Mouse (Mus musculus) A20 (cell line): ENCODE measurements at regions not wholly inside any gene's neighbourhood (a gene's known extent, or its start where the extent isn't known, plus 50 kb on each side); places are given as distances from the start of the nearest gene placed in this dataset.
A peak's percentile ranks its signal among the peaks of the same experiment; 100 is the strongest.

Experiments
- DNase-seq: peaks from one replicate; pipeline ENCODE4 v3.0.0-alpha.2; 2011; ENCODE audit warnings: low read depth, low spot score

DNA sequence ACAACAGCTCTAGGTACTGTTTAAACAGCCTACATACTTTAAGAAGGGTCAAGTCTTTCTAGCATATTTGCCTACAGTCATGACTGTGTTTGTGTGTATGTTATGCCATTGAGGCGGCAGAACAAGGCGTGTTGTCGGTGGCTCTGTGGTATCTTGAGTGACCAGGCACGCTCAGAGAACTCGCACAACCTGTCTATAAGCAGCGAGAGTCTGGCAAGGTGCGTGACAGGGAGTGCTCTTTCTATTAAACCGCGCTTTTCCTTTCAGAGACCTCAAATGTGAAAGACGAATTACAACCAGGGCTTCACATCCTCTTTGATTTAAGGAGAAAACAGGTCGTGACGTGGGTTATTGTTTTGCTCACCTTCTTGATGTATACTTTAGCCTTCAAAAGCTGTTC is 88.2 kb upstream of the Fam3c start:
- no peak for DNase-seq

DNA sequence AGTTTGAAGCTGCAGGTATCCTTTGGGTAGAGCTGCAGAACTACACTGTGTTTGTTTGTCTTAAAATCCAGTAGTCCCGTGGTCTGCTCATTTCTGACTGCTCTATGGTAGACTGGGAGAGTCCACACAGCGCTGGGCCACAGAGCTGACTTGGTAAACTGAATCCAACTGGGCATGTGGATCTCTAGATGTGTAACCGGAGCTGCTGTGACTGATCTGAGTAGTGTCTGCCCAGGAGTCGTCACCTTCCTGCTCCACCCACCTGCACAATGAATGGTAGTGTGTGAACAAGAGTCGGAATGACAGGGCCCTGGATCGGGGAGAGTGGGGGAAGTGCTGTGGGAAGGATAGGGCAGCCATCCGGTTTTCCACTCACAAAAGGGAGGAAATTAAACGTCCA is 87.5 kb upstream of the Fam3c start:
- DNase-seq, result no peak

DNA sequence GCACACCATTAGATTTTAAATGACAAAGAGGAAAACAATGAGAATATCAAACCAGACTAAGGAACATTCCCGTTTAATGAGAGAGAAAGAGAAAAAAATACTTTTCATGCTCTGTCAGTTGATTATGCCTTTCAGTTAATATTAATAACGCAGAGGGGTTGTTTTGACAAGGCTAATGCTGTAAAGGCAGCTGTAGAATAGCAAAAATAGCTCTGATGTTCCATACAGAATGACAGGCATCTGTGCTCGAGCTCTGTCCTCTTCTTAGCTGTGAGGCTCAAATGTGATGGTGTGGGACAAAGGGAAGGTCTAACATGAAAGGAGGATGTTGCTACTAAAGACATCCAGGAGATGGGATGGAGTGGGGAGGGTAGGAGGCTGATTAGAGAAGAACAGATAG is 87.1 kb upstream of the Fam3c start:
- no peak for DNase-seq

DNA sequence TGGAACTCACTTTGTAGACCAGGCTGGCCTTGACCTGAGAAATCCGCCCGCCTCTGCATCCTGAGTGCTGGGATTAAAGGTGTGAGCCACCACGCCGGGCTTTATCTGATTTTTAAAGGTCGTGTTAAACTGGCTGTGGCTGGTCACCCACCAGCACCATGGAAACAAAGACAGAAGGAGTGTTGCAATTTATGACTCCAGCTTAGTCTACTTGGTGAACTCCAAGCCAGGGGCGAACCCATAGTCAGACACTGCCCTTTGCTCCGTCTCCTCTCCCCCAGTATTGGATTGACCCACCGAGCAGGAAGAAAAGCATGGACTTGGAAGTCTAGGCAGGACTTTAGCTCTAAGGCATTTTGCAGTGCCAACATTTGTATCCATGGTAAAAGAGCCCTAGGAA is 86.5 kb upstream of the Fam3c start:
- no peak for DNase-seq

DNA sequence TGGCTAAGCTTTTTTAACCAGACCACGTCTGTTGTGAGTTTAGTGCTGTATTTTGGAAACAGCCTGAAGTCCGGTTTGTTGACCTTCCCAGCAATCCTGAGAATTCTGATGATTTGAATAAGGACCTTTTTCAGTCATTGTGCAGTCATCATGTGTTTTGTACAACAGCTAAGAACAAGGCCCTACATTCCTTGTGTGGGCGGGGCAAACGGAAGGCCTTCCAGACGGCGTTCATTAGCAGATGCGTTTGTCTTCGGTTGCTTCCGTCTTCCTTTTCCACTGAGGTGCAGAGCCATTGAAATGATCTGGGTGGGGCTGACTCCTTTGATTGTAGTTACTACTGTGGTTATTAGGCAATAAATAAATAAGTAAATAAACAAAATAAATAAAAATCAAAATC is 83.8 kb upstream of the Fam3c start:
- DNase-seq, result no peak

DNA sequence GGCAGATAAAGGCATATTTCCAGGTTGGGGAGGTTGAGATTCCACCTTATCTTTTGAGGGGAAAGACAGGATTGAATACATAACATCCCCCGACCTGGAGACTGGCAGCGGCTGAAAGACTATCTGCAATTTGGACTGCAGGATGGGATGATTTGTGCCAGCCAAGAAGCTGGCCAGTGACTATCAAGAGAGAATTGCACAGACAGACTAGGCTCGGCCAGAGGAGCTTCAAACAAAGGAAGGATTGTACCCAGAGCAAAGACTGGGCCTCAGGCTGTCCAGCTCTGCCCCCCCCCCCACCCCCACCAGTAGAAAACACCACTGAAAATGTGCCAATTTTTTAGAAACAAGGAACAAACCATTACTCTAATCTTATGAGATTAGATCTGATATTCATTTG is 73.0 kb upstream of the Fam3c start:
- no peak for DNase-seq

DNA sequence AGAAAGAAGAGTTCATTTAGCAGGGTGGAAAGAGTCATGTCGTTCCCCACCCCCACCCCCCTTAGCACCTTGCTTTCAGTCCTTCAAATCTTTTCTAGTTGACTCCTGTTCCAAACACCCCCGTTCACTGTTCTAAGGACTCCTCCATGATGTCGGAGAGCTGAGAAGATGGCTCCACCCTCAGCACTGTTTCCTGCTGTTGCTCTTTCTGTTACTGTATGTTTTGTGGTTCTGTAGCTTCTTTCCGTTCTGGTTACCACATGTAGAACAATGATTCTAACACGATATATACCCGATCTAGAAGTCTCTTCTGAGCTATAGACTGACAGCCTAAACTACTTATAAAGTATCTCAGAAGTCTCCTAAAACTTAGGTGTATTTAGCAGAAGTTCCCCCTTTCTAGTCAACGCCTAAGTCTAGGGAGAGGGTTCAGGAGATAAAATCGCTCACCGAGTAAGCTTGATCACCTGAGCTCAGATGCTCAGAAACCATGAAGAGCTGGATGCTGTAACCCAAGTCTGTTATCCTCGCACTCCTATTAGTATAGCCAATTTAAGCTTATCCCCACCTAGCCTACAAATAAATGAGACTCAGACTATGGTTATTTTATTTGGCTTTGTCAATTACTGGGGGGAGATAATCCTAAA is 68.2 kb upstream of the Fam3c start:
- DNase-seq, result no peak

DNA sequence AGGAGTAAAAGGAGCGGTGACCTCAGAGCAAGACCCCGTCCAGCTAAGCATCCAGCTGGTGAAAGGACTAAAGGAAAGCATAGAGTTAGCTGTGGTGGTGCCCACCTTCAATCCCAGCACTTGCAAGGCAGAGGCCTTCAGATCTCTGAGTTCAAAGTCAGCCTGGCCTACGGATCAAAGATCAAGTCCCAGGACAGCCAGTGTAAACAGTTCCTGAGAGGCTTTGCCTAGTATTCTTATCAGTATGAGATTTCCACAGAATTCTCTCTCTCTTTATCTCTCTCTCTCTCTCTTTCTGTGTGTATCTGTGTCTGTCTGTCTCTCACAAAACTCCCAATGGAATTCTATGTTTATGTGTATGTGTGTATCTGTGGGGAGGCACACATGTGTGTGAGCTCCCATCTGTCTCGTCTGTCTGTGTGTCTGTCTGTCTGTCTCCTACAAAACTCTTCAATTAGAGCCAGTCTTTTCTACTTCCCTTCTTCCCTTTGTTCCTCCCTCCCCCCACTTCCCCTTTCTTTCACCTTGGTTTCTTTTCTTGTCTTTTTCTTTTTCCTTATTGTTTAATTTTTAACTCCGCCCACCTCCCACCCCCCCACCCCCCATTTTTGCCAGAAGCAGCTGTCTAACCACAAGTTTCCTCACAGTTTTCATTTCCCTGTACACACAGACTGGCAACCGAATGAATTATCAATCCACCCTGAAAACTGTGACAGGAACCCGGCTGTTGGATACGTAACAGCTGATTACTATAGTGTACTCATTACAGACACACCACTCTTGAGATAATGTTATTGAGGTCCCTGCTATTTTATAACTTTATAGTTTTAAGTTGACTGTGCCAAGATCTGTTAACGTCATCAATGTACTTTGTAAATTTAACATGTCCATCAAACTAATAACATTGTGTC is 67.3 kb upstream of the Fam3c start:
- DNase-seq, result no peak

DNA sequence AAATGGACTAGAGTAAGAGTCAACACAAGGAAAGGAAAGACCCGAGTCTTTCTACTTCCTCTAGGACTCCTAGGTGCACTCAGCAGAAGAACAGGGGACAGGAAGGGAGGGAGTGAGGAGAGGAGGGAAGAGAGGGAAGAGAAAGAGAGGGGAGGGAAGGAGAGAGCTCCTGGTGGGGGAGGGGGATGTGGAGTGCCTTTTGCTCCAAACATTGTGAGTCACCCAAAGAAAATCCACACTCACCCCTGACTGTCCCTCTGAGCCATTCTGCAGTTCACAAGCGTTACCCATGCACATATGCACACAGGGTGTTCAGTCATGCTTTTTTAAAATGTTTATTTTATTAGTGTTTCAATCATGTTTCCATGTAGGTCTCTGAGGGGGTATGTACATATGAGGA is 65.5 kb upstream of the Fam3c start:
- DNase-seq, result no peak

DNA sequence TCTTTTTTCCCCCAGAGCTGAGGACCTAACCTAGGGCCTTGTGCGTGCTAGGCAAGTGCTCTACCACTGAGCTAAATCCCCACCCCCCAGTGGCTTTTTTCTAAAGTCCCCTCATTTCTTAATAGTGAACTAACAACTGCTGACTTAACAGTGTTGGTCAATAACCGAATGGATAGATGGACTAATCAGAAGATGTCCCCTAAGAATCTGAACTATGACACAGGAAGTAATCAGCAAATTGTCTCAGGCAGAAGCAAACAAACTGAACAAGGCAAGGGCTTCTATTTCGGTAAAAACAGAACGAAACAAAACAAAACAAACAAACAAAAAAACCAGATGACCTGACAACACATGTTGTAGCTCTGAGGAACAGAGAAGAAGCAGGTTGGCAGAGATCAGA is 62.2 kb upstream of the Fam3c start:
- DNase-seq, result no peak

DNA sequence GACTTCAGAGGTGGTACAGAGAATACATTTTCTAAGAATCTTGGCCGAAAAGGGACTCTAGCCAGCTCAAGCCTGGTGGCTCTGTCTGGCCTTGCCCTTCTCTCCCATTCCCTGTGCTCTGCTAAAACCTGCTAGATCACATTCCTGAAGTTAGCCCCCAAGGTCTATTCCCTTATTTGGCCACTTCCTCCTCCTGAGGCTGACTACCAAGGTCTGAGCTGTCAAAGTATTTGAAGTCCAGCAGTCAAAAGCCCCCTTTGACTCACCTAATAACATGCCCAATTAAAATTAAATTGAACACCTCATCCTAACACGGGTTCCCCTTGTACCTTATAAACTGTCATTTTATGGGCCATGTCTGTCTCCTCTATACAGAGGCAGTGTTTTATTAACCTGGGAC is 61.1 kb upstream of the Fam3c start:
- no peak for DNase-seq

DNA sequence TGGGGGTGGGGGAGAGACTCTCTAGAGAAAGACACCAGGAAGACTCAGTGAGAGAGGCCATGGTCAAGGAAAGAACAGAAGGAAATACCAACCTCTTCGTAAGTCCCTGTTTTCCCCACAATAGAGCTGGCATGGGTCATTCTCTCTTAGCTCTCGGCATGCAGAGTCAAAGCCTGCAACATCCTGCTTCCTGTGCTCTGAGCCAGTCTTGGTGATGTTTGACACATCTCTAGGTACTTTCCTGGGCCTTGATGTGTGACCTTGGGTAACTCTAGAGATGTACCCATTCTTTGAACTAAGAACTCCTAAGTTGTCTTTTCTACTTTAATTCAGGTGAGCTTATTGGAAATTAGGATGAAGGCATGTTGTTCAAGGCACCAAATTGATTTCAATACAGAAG is 55.8 kb upstream of the Fam3c start:
- DNase-seq, result no peak

DNA sequence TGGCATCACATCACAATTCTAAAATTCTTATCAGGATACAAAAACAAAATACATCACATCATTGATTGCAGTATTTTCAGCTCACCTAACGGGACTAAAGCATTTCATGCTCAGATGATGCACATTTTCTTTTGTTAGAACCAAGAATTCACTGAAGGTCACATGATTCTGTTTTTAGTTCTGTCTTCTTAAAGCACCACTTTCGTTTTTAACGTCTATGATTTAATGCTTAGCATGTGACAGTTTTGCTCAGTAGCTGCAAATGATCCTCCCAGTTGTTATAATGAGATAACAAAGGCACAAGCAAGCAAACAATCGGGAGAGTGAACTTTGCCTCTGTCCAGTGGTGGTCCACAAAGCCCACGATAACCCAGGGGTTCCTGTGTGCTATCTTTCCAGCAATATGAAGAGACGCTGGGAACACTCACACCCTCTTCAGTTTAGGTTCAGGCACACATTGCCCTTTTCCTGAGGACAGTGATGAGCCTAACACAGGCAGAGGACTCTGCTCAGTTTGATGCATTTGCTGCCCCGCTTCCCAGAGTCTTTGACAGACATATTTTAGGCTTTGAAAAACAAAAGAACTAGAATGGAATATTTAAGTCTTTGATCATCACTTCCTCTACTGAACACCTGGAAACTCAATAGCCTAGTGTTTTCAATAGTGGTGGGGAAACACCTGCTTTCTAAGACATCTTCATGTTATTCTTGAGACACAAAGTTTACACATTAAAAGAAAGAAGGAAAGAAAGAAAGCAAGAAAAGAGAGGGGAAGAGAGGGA is 53.0 kb upstream of the Fam3c start:
- peak; percentile 18 for DNase-seq
